Mouse (Mus musculus) hindbrain, embryonic 16.5 days (tissue): ENCODE results near the gene Gm13420. TPM values are rescaled to one million over a fixed set of nuclear protein-coding genes. Genes with fewer than 3 reads are reported as not detected.
A peak's percentile ranks its signal among the peaks of the same experiment; 100 is the strongest.
"Not testable (repeated sequence)": the region's sequence is repeated elsewhere in the genome, so short reads cannot be mapped to it uniquely, and the experiment has no call there.

Source experiments
- ATAC-seq: fragments of 200-750 bp; cut with Nextera tagmentation; 2 replicates; pipeline ENCODE4 v1.8.0; 2017; ENCODE audit warnings: moderate TSS enrichment, moderate library complexity
- H3K27ac ChIP-seq: fragments of 300-500 bp; sonication (generic); 2 replicates; pipeline ENCODE4 v1.5.1; 2014; ENCODE audit warnings: low read depth, mild to moderate bottlenecking, control low read depth, low read length, moderate library complexity
- H3K27me3 ChIP-seq: fragments of 300-500 bp; sonication (generic); replicated peaks from 2 replicates; pipeline ENCODE4 v1.6.1; 2014; ENCODE audit warnings: low read length; ENCODE audit not compliant: control insufficient read depth, insufficient read depth
- H3K36me3 ChIP-seq: fragments of 300-500 bp; sonication (generic); 2 replicates; pipeline ENCODE4 v1.6.1; 2014; ENCODE audit warnings: mild to moderate bottlenecking, low read length, moderate library complexity, mixed read lengths; ENCODE audit not compliant: control insufficient read depth, insufficient read depth
- H3K4me1 ChIP-seq: fragments of 300-500 bp; sonication (generic); 2 replicates; pipeline ENCODE4 v1.6.1; 2014; ENCODE audit warnings: low read depth, low read length; ENCODE audit not compliant: control insufficient read depth, insufficient read depth
- H3K4me2 ChIP-seq: fragments of 300-500 bp; sonication (generic); 2 replicates; pipeline ENCODE4 v1.6.1; 2014; ENCODE audit warnings: mild to moderate bottlenecking, low read length, control low read depth, moderate library complexity
- H3K4me3 ChIP-seq: fragments of 300-500 bp; sonication (generic); 2 replicates; pipeline ENCODE4 v1.5.1; 2014; ENCODE audit warnings: mild to moderate bottlenecking, low read length, control low read depth, moderate library complexity
- H3K9ac ChIP-seq: fragments of 300-500 bp; sonication (generic); 2 replicates; pipeline ENCODE4 v1.6.1; 2014; ENCODE audit warnings: low read depth, mild to moderate bottlenecking, control low read depth, low read length, moderate library complexity
- H3K9me3 ChIP-seq: fragments of 300-500 bp; sonication (generic); 2 replicates; pipeline ENCODE4 v1.6.1; 2014; ENCODE audit warnings: mild to moderate bottlenecking, low read length, moderate library complexity; ENCODE audit not compliant: control insufficient read depth
- WGBS: fragments of 180-500 bp; shearing (Covaris S2); extraction: QIAGEN DNeasy Blood & Tissue Kit; methylation state at CpG from one replicate; pipeline ENCODE4 v1.1.7; 2014; 5-methylcytosine and 5-hydroxymethylcytosine counted together
- polyA plus RNA-seq: library from polyadenylated mRNA; unstranded; fragments of >200 nt; fragmentation: Nextera tagmentation; extraction: Ambion mirVana; gene quantifications from 2 replicates; pipeline ENCODE4 v1.2.1, GENCODE M21; 2015

Gm13420 gene
- 0.15 and 0.38 TPM in 2 replicates for polyA plus RNA-seq

DNA sequence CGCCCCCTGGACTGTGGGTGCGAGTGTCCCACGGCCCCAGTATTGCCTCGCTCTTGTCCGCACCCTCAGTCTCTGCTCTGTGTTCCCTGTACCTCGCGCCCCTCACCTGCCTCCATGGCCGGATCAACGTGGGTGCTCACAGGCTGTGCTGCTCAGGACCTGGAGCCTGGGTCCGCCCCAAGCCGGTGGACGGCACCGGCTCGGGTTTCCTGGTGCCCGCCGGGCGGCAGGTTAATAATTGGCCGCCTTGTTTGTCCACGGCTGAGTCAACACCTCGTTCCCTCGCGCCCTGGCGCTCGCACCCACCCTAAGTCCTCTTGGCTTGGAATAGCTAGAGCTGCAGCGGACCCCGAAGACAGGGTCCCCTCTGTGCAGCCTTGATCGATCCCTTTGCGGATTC, at the start of gene Gm13420:
Gene Gm13420, minus strand, starts transcription at position 189 of the 400 bp plus-strand sequence.
- 8% methylated on average over 28 of the region's 28 CpGs for WGBS
- H3K4me3 ChIP-seq: no peak within 1 kb of the TSS; the same call in 1 of the 2 replicates
- no peak for ATAC-seq
- H3K27ac ChIP-seq: no peak within 1 kb of the TSS
- H3K9ac ChIP-seq: peak within 1 kb of the TSS; percentile 21; the same call in 1 of the 2 replicates
- peaks cover 24% of the 10 kb centered on the region for H3K27me3 ChIP-seq
- H3K4me2 ChIP-seq: peak within 1 kb of the TSS; percentile 41
- H3K4me1 ChIP-seq: peaks cover 10% of the 10 kb centered on the region; the same call in 1 of the 2 replicates
- no peaks in the 10 kb centered on the region for H3K36me3 ChIP-seq
- no peaks in the 10 kb centered on the region for H3K9me3 ChIP-seq

- no peaks in the 10 kb centered on the region for H3K9me3 ChIP-seq
- H3K36me3 ChIP-seq: peaks cover 20% of the 10 kb centered on the region
- no peak overlapping the region for H3K4me2 ChIP-seq
- H3K27me3 ChIP-seq: no peaks in the 10 kb centered on the region
- no peak overlapping the region for H3K4me3 ChIP-seq
- WGBS: 95% methylated on average over 2 of the region's 2 CpGs
- H3K9ac ChIP-seq: no peak overlapping the region
- no peak overlapping the region for H3K27ac ChIP-seq
- H3K4me1 ChIP-seq: peaks cover 7% of the 10 kb centered on the region
- no peak for ATAC-seq
Measured at GRCm38 (mm10) chr2:29792772-29793487, 41.4 kb upstream of the Gm13420 start.

GRCm38 (mm10) chr2:29787937-29788681, 36.6 kb upstream of the Gm13420 start, which contains the start of gene Trub2:
Trub2 (minus strand) TSS chr2:29788502.
- H3K36me3 ChIP-seq: peaks cover 20% of the 10 kb centered on the region
- peak within 1 kb of the TSS; percentile 57 for H3K4me3 ChIP-seq
- ATAC-seq: peak; percentile 87
- H3K27ac ChIP-seq: peak within 1 kb of the TSS; percentile 60
- WGBS: under 1% methylated on average over 45 of the region's 45 CpGs
- H3K4me2 ChIP-seq: peak within 1 kb of the TSS; percentile 64
- no peaks in the 10 kb centered on the region for H3K27me3 ChIP-seq
- no peaks in the 10 kb centered on the region for H3K9me3 ChIP-seq
- peaks cover 15% of the 10 kb centered on the region for H3K4me1 ChIP-seq
- H3K9ac ChIP-seq: peak within 1 kb of the TSS; percentile 74

DNA sequence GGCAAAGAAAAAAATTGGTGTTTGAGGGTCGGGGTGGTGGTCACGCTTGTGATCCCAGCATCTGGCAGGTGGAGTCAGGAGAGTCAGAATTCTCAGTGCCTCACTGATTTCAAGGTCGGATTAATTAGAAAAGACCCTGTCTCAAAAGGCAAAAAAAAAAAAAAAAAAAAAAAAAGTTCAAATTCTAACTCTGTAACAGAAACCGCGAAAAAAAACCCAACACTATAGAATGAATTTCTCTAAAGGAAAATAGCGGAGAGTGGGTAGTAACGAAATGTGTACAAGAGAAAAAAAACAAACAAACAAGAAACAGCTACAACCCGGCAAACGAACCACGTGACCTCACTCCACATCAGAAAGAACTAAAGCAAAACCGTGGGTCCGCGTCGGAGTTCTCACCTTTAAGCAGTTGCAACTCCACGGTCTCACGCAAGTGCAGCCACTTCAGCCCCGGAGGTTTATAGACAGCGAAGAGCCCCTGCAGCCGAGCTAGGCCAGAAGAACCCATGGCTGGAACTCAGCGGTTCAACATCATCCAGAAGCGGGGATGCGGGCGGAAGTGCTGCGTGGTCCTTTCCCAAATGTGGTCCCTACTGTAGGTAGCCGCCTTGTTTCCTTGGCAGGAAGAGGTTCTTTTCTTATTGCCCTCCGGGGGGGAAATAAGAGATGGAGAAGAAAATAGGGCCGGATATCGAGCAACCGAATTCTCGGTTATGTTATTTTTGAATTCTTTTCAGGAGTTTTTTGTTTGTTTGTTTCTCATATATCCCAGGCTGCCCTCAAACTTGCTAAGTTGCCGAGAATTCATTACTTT, 35.8 kb upstream of the Gm13420 start, which contains the start of gene Coq4:
Gene Coq4, plus strand, starts transcription at position 390 of the 814 bp plus-strand sequence.
- peak within 1 kb of the TSS; percentile 57 for H3K4me3 ChIP-seq
- H3K9me3 ChIP-seq: no peaks in the 10 kb centered on the region
- peaks cover 28% of the 10 kb centered on the region for H3K36me3 ChIP-seq
- H3K27me3 ChIP-seq: no peaks in the 10 kb centered on the region
- H3K4me1 ChIP-seq: peaks cover 15% of the 10 kb centered on the region
- ATAC-seq: peak; percentile 86
- H3K27ac ChIP-seq: peak within 1 kb of the TSS; percentile 60
- WGBS: 2% methylated on average over 31 of the region's 31 CpGs
- peak within 1 kb of the TSS; percentile 74 for H3K9ac ChIP-seq
- peak within 1 kb of the TSS; percentile 64 for H3K4me2 ChIP-seq

DNA sequence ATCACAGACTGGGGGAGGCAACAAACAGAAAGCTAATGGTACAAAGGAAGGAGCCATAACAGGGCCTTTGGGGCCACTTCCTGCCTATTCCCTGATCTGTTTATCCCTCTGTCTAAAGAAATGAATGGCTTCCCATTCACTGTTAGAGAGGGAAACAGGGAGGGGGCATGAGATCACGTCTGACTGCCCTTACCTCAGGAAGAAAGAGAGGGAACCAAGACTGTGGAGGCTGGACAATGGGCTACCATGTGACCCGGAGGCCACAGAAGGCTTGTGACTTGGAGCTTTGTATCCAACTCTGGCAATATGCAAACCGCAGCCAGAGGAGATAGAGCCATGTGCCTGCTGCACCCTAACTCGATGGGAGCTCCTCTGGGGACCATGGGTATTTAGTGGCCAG, 32.8 kb upstream of the Gm13420 start:
- no peak overlapping the region for H3K4me2 ChIP-seq
- H3K27me3 ChIP-seq: no peaks in the 10 kb centered on the region
- no peak for ATAC-seq
- H3K36me3 ChIP-seq: peaks cover 37% of the 10 kb centered on the region
- peaks cover 3% of the 10 kb centered on the region; the same call in 1 of the 2 replicates for H3K9me3 ChIP-seq
- peaks cover 14% of the 10 kb centered on the region for H3K4me1 ChIP-seq
- no peak overlapping the region for H3K27ac ChIP-seq
- WGBS: 73% methylated on average over 4 of the region's 4 CpGs
- H3K4me3 ChIP-seq: no peak overlapping the region
- H3K9ac ChIP-seq: no peak overlapping the region

DNA sequence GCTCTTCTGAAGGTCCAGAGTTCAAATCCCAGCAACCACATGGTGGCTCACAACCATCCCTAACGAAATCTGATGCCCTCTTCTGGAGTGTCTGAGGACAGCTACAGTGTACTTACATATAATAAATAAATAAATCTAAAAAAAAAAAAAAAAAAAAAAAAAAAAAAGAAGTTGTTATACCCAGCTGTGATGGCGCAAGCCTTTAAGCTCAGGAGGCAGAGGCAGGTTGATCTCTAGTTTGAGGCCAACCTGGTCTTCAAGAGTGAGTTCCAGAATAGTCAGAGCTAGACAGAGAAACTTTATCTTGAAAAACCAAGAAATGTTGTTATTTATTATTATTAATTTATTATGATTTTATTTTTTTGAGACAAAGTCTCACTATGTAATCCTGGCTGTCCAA, 29.8 kb upstream of the Gm13420 start:
- WGBS: 95% methylated on average over 2 of the region's 2 CpGs
- H3K4me2 ChIP-seq, H3K9ac ChIP-seq, H3K27ac ChIP-seq, H3K9me3 ChIP-seq, H3K4me1 ChIP-seq, ATAC-seq, H3K27me3 ChIP-seq, H3K4me3 ChIP-seq: not testable (repeated sequence)
- peaks cover 60% of the 10 kb centered on the region for H3K36me3 ChIP-seq

GRCm38 (mm10) chr2:29773323-29773722, 21.8 kb upstream of the Gm13420 start:
- H3K4me2 ChIP-seq: no peak overlapping the region
- ATAC-seq: no peak
- no peak overlapping the region for H3K4me3 ChIP-seq
- H3K4me1 ChIP-seq: no peaks in the 10 kb centered on the region
- 100% methylated on average over 4 of the region's 4 CpGs for WGBS
- H3K27me3 ChIP-seq: no peaks in the 10 kb centered on the region
- no peak overlapping the region for H3K9ac ChIP-seq
- no peak overlapping the region for H3K27ac ChIP-seq
- peaks cover 24% of the 10 kb centered on the region for H3K36me3 ChIP-seq
- no peaks in the 10 kb centered on the region for H3K9me3 ChIP-seq

DNA sequence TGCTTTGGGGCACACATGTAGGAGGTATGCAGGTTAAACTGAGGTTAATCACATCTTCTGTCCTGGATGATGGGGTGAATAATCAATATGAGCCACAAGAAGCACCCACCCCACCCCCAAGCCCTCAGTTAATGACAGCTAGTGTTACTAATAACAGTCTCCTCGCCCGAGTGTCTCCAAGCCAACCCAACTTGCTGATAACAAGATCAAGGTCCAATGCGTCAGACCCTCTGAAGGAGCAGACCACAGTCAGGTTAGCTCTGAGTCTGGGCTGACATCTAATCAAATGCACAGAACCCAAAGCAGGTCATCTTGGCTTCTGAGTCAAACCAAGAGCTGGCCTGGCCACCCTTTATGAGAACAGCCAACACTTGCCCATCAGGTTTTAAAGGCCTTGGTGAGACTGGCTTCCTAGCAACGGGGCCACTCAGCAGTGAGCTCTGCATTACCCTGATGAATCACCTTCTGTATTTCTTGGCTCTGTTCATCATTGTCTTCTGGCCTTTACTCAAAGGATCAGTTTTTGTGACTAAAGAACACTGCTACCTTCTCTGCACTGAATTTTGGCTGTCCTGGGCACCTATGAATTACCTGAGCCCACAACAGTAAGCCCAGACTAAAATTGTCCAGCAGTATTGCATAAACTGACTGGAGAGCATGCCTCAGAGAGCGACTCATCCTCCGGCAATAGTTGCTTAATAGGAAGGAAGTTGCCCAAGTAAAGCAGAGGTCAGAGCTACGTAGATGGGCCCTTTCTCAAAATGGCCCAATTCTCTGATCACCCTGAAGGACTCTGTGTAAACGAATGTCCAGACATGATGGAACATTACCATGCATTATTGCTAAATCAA, 20.4 kb upstream of the Gm13420 start:
- WGBS: 90% methylated on average over 8 of the region's 8 CpGs
- Histone ChIP-seq H3K27ac (no peak overlapping the region), H3K4me3 (no peak overlapping the region), H3K9ac (no peak overlapping the region), H3K4me1 (no peaks in the 10 kb centered on the region), H3K36me3 (peaks cover 10% of the 10 kb centered on the region), H3K9me3 (no peaks in the 10 kb centered on the region), H3K27me3 (no peaks in the 10 kb centered on the region), H3K4me2 (no peak overlapping the region)
- no peak for ATAC-seq
